ENCODE assay signal across 10 mouse cellular contexts in the genomic region with DNA sequence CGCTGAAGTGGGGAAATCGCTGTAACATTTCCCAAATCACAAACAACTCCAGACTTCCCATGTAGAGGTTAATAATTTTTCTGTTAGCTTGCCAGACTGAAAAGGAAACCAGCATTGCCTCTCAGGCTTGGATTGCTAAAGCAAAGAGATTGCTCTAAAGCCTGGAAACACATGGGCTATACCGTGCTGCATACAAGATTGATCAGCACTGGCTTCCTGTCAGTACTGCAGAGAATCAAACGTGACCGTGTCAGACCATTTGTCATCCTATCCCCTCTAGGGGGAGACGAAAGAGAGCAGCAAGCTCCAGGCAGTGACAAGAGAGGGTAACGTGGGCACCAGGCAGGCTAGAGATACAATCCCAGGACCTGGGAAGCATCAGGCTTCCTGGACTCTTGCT. TPM values are rescaled to one million over a fixed set of nuclear protein-coding genes. Genes with fewer than 3 reads are reported as not detected.
DNase-seq lines count a peak whose midpoint lies in the region; ATAC-seq and TF ChIP-seq lines count a peak whose summit lies in the region.
"Had no signal": no experiment of that assay in that cellular context is flagged by ENCODE, and none has a peak within 500 bp of the region (broad histone marks: within the 10 kb centered on the region; RNA-seq: fewer than 3 reads in every experiment).

No protein-coding gene starts in this region.

- no peak overlapping the region for H3K9ac ChIP-seq in lung, embryonic 14.5 days
- H3K9ac ChIP-seq in embryonic facial prominence, embryonic 14.5 days (ENCODE audit: low read depth, low read length), result peak overlapping the region; percentile 46

- intact Hi-C loops in gastrocnemius, postnatal 14 days (cut with DNase I; ENCODE audit: low total_unique reads), result no loop called here

- H3K27ac ChIP-seq in lung, embryonic 14.5 days (ENCODE audit: low read depth), result peak overlapping the region; percentile 31; the same call in 1 of the 2 replicates
- no peak overlapping the region for H3K27ac ChIP-seq in embryonic facial prominence, embryonic 14.5 days (replicated peaks; ENCODE audit: low read depth, low read length)

- TF ChIP-seq CTCF in lung, embryonic 14.5 days (IDR thresholded peaks at IDR 0.05; ENCODE audit: low read depth), result peak; percentile 34; the same call in 1 of the 2 replicates
- TF ChIP-seq CTCF in lung, adult 2 months (IDR thresholded peaks at IDR 0.05; ENCODE audit: insufficient read depth, low read length), result no peak

- 7% methylated on average over 7 of the region's 7 CpGs for WGBS in lung, embryonic 14.5 days
- 10% methylated on average over 7 of the region's 7 CpGs for WGBS in lung, adult 2 months
- 8% methylated on average over 7 of the region's 7 CpGs for WGBS in embryonic facial prominence, embryonic 14.5 days

- peak; percentile 38; the same call in 1 of the 2 replicates for ATAC-seq in lung, embryonic 14.5 days (ENCODE audit: insufficient read depth)
- 0 out of 2 replicates have a peak, but pooled peaks have one; percentile 6 for ATAC-seq in embryonic facial prominence, embryonic 14.5 days (ENCODE audit: low read depth)

- H3K4me3 ChIP-seq in lung, embryonic 14.5 days (ENCODE audit: low read depth, low read length), result no peak overlapping the region
- no peak overlapping the region for H3K4me3 ChIP-seq in lung, adult 2 months (replicated peaks; ENCODE audit: extremely low read depth, low read depth, low read length)
- H3K4me3 ChIP-seq in embryonic facial prominence, embryonic 14.5 days (ENCODE audit: low read depth, low read length), result no peak overlapping the region

- no peaks in the 10 kb centered on the region for H3K27me3 ChIP-seq in lung, embryonic 14.5 days (ENCODE audit: insufficient read depth, low read length)
- no peaks in the 10 kb centered on the region for H3K27me3 ChIP-seq in embryonic facial prominence, embryonic 14.5 days (replicated peaks; ENCODE audit: control insufficient read depth, insufficient read depth, low read length)
- H3K27me3 ChIP-seq in splenic B cell, adult 2 months (ENCODE audit: control insufficient read depth, insufficient read depth, low read length, poor library complexity, severe bottlenecking), result no peaks in the 10 kb centered on the region; the same call in 1 of the 2 replicates

- no peak overlapping the region for H3K4me2 ChIP-seq in lung, embryonic 14.5 days
- no peak overlapping the region for H3K4me2 ChIP-seq in embryonic facial prominence, embryonic 14.5 days (ENCODE audit: low read depth, low read length)

- TF ChIP-seq POLR2A in lung, adult 2 months (IDR thresholded peaks at IDR 0.05; ENCODE audit: borderline replicate concordance, extremely low read depth, low read depth, low read length), result no peak

- H3K4me1 ChIP-seq in lung, embryonic 14.5 days (ENCODE audit: insufficient read depth), result peaks cover 3% of the 10 kb centered on the region; the same call in 1 of the 2 replicates
- H3K4me1 ChIP-seq in lung, adult 2 months (ENCODE audit: control insufficient read depth, insufficient read depth, low read length), result peaks cover 8% of the 10 kb centered on the region
- peaks cover 6% of the 10 kb centered on the region for H3K4me1 ChIP-seq in embryonic facial prominence, embryonic 14.5 days (ENCODE audit: control insufficient read depth, insufficient read depth, low read length)

- DNase-seq in lung, embryonic 14.5 days, result peak; percentile 57
- no peak for DNase-seq in lung, adult 2 months
- DNase-seq in T-cell, adult 2 months (ENCODE audit: low spot score), result peak; percentile 42
- peak; percentile 62 for DNase-seq in embryonic facial prominence, embryonic 14.5 days (ENCODE audit: low spot score)
- peak; percentile 36 for DNase-seq in splenic B cell, adult 2 months (ENCODE audit: low read depth, low spot score)
- DNase-seq in gastrocnemius, postnatal 14 days, result no peak
- DNase-seq in left cerebral cortex, adult 11 months (ENCODE audit: low spot score), result no peak
- DNase-seq: cerebellum, postnatal 25 days; gastrocnemius, postnatal 36 days had no signal

- no peaks in the 10 kb centered on the region for H3K9me3 ChIP-seq in lung, embryonic 14.5 days (ENCODE audit: low read depth, low read length)
- no peaks in the 10 kb centered on the region for H3K9me3 ChIP-seq in embryonic facial prominence, embryonic 14.5 days (ENCODE audit: control insufficient read depth, low read length)

- H3K36me3 ChIP-seq in lung, embryonic 14.5 days (ENCODE audit: insufficient read depth), result no peaks in the 10 kb centered on the region
- no peaks in the 10 kb centered on the region for H3K36me3 ChIP-seq in embryonic facial prominence, embryonic 14.5 days (ENCODE audit: control insufficient read depth, insufficient read depth, low read length)
- no peaks in the 10 kb centered on the region for H3K36me3 ChIP-seq in splenic B cell, adult 2 months (ENCODE audit: control insufficient read depth, insufficient read depth, low read length, poor library complexity, severe bottlenecking)

RNA-seq across cellular contexts. Expression of a gene that starts 7.6 kb away (rescaled TPM):
- 23.5 and 24.8 TPM in 2 replicates for polyA plus RNA-seq in lung, embryonic 14.5 days (2014; fragmentation: Nextera tagmentation; extraction: Ambion mirVana)
- 163 and 178 TPM in 2 replicates for polyA plus RNA-seq in lung, adult 2 months (2012; rRNA removed)
- 16.0 and 18.4 TPM in 2 replicates for polyA plus RNA-seq in embryonic facial prominence, embryonic 14.5 days (2014; fragmentation: Nextera tagmentation; extraction: Ambion mirVana)
- total RNA-seq in gastrocnemius, postnatal 14 days (2021), result 1 to 10 TPM; 7.0 to 8.2 TPM

RNA-seq across cellular contexts. Expression of a gene that starts 9.6 kb away (rescaled TPM):
- 18.9 and 19.8 TPM in 2 replicates for polyA plus RNA-seq in lung, embryonic 14.5 days (2014; fragmentation: Nextera tagmentation; extraction: Ambion mirVana)
- polyA plus RNA-seq in lung, adult 2 months (2012; rRNA removed), result 47.8 and 63.7 TPM in 2 replicates
- polyA plus RNA-seq in embryonic facial prominence, embryonic 14.5 days (2014; fragmentation: Nextera tagmentation; extraction: Ambion mirVana), result 19.9 and 22.5 TPM in 2 replicates
- total RNA-seq in gastrocnemius, postnatal 14 days (2021), result 1 to 10 TPM; 5.3 to 7.5 TPM

RNA-seq across cellular contexts. Expression of a gene that starts 10.0 kb away (rescaled TPM):
- not detected in 2 replicates for polyA plus RNA-seq in lung, embryonic 14.5 days (2014; fragmentation: Nextera tagmentation; extraction: Ambion mirVana)
- polyA plus RNA-seq in lung, adult 2 months (2012; rRNA removed), result not detected in 2 replicates
- polyA plus RNA-seq in embryonic facial prominence, embryonic 14.5 days (2014; fragmentation: Nextera tagmentation; extraction: Ambion mirVana), result 0.51 TPM in 1 of 2 replicates, not detected in the other
- total RNA-seq in gastrocnemius, postnatal 14 days (2021), result not detected
- total RNA-seq: gastrocnemius, postnatal 36 days had no signal
- polyA plus RNA-seq: stomach, embryonic 16.5 days had no signal

RNA-seq across cellular contexts. Expression of a gene that starts 17.6 kb away (rescaled TPM):
- 61.6 and 71.6 TPM in 2 replicates for polyA plus RNA-seq in lung, embryonic 14.5 days (2014; fragmentation: Nextera tagmentation; extraction: Ambion mirVana)
- polyA plus RNA-seq in lung, adult 2 months (2012; rRNA removed), result 59.7 and 65.3 TPM in 2 replicates
- 60.7 and 65.7 TPM in 2 replicates for polyA plus RNA-seq in embryonic facial prominence, embryonic 14.5 days (2014; fragmentation: Nextera tagmentation; extraction: Ambion mirVana)
- 10 to 100 TPM; 36.8 to 39.9 TPM for total RNA-seq in gastrocnemius, postnatal 14 days (2021)

RNA-seq across cellular contexts. Expression of a gene that starts 26.6 kb away (rescaled TPM):
- 41.1 and 50.0 TPM in 2 replicates for polyA plus RNA-seq in lung, embryonic 14.5 days (2014; fragmentation: Nextera tagmentation; extraction: Ambion mirVana)
- 53.6 and 65.0 TPM in 2 replicates for polyA plus RNA-seq in lung, adult 2 months (2012; rRNA removed)
- polyA plus RNA-seq in embryonic facial prominence, embryonic 14.5 days (2014; fragmentation: Nextera tagmentation; extraction: Ambion mirVana), result 23.5 and 36.0 TPM in 2 replicates
- total RNA-seq in gastrocnemius, postnatal 14 days (2021), result 10 to 100 TPM in 1 of 2 experiments, 1 to 10 TPM in 1; 9.6 to 10.9 TPM

Comparison
In these comparisons a context has a peak if more than half of its experiments do, and no peak if none do; other contexts are left out.
1. DNase-seq: peak in lung, embryonic 14.5 days (single experiment), T-cell, adult 2 months (single experiment), embryonic facial prominence, embryonic 14.5 days (single experiment) and splenic B cell, adult 2 months (single experiment); none in lung, adult 2 months (single experiment), gastrocnemius, postnatal 14 days (single experiment) and left cerebral cortex, adult 11 months (single experiment).